Mouse (Mus musculus): ENCODE results near the gene Olfr722. TPM values are rescaled to one million over a fixed set of nuclear protein-coding genes. Genes with fewer than 3 reads are reported as not detected.
"Not testable (repeated sequence)": the region's sequence is repeated elsewhere in the genome, so short reads cannot be mapped to it uniquely, and the experiment has no call there.

Olfr722 gene
- not detected in 2 replicates for polyA plus RNA-seq (2011; ENCODE audit: insufficient read depth, insufficient read length, low read depth, missing spikeins)

DNA sequence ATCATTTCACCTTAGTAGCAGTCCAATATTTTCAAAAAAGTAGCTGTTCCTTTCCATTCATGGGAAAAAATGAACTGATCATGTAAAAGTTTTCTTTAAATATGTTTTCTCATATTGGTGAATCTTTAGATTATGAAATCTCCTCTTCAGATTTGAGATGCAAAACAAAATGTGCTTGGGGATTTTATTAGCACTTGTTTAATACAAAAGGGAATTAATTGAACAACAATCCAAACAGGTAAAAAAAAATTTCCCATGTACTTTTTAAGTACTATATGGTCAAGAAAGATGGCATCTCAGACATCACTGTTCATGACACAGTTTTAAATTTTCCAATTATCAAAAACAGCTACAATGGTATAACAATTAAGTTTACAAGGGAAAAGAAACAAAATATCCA, at the start of gene Olfr722:
TSS of gene Olfr722 (minus strand) at position 101 of the 400 bp plus-strand sequence.
- no peaks in the 10 kb centered on the region for H3K36me3 ChIP-seq (ENCODE audit: control insufficient read depth, insufficient read depth, low read length, poor library complexity, severe bottlenecking)
- no peak within 1 kb of the TSS for H3K4me3 ChIP-seq (ENCODE audit: low read depth, low read length)
- H3K4me1 ChIP-seq (ENCODE audit: control insufficient read depth, insufficient read depth, low read length), result no peaks in the 10 kb centered on the region
- H3K27me3 ChIP-seq (ENCODE audit: control insufficient read depth, insufficient read depth, low read length, poor library complexity, severe bottlenecking), result no peaks in the 10 kb centered on the region
- H3K27ac ChIP-seq (ENCODE audit: insufficient read depth, low read length), result no peak within 1 kb of the TSS
- no peaks in the 10 kb centered on the region for H3K9me3 ChIP-seq (replicated peaks; ENCODE audit: control insufficient read depth, insufficient read depth, low read length, poor library complexity, severe bottlenecking)
- no peak within 1 kb of the TSS for H3K9ac ChIP-seq (ENCODE audit: low read depth, poor library complexity, severe bottlenecking)
- TF ChIP-seq CTCF (IDR thresholded peaks at IDR 0.05; ENCODE audit: low read depth, low read length) (no peak), POLR2A (IDR thresholded peaks at IDR 0.05; ENCODE audit: insufficient read depth, low read length) (no peak), EP300 (IDR thresholded peaks at IDR 0.05; ENCODE audit: insufficient read depth, low read depth, low read length) (no peak)

DNA sequence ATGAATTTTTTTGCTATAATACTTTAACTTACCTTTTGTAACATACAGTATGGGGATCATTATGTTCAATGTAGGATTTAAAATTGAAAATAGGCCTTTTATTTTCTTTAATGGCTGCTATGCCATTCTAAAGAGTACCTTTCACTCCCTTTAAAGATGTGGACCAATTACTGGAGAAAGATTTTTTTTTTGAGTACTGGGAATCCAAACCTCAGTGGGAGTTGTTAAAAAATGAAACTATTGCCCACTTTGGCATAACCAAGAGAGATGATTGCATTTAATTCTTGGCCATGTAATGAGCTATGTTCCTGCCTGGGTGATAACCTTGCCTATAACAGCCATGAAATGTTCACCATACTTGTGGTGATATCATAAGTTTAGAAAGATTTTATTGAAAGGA, 29.9 kb upstream of the Olfr722 start, which contains the start of gene Olfr723:
TSS of gene Olfr723 (minus strand) at position 101 of the 400 bp plus-strand sequence.
- not testable (repeated sequence) for H3K27ac ChIP-seq (ENCODE audit: insufficient read depth, low read length); H3K4me3 ChIP-seq (ENCODE audit: low read depth, low read length); H3K36me3 ChIP-seq (ENCODE audit: control insufficient read depth, insufficient read depth, low read length, poor library complexity, severe bottlenecking); H3K9me3 ChIP-seq (replicated peaks; ENCODE audit: control insufficient read depth, insufficient read depth, low read length, poor library complexity, severe bottlenecking); H3K27me3 ChIP-seq (ENCODE audit: control insufficient read depth, insufficient read depth, low read length, poor library complexity, severe bottlenecking); H3K4me1 ChIP-seq (ENCODE audit: control insufficient read depth, insufficient read depth, low read length); H3K9ac ChIP-seq (ENCODE audit: low read depth, poor library complexity, severe bottlenecking)

DNA sequence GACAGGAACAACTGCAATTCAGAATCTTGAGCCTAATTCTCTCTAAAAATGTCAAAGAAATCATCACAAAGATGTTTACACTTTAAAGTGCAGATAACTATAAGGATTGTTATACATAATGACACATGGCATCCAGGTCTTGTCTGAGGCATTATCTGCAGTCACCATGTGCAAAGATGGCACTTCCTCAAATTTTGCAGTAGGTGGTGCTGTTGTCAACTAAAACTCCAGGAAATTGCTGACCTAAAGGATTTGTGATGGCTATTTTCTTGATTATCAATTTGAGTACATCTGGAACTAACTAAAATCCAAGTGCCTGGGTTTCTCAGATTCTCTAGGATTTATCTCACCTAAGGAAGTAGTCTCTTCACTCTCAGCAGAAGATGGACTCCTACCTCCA, 41.4 kb downstream of the Olfr722 start:
- H3K4me3 ChIP-seq (ENCODE audit: low read depth, low read length), result no peak overlapping the region
- H3K27me3 ChIP-seq (ENCODE audit: control insufficient read depth, insufficient read depth, low read length, poor library complexity, severe bottlenecking), result no peaks in the 10 kb centered on the region
- H3K9me3 ChIP-seq (replicated peaks; ENCODE audit: control insufficient read depth, insufficient read depth, low read length, poor library complexity, severe bottlenecking), result no peaks in the 10 kb centered on the region
- no peaks in the 10 kb centered on the region for H3K4me1 ChIP-seq (ENCODE audit: control insufficient read depth, insufficient read depth, low read length)
- TF ChIP-seq POLR2A (IDR thresholded peaks at IDR 0.05; ENCODE audit: insufficient read depth, low read length) (no peak), CTCF (IDR thresholded peaks at IDR 0.05; ENCODE audit: low read depth, low read length) (peak; percentile 5)
- no peak overlapping the region for H3K9ac ChIP-seq (ENCODE audit: low read depth, poor library complexity, severe bottlenecking)
- H3K36me3 ChIP-seq (ENCODE audit: control insufficient read depth, insufficient read depth, low read length, poor library complexity, severe bottlenecking), result no peaks in the 10 kb centered on the region
- no peak overlapping the region for H3K27ac ChIP-seq (ENCODE audit: insufficient read depth, low read length)

Other genes with a start within 250 kb of the Olfr722 start
- 17.0 and 17.9 TPM in 2 replicates for gene Armh4, start 118.6 kb downstream of the Olfr722 start, polyA plus RNA-seq (2011; ENCODE audit: insufficient read depth, insufficient read length, low read depth, missing spikeins)
- not detected in 2 replicates for gene Olfr723, start 29.8 kb upstream of the Olfr722 start, polyA plus RNA-seq (2011; ENCODE audit: insufficient read depth, insufficient read length, low read depth, missing spikeins)
- not detected in 2 replicates for gene Olfr724, start 61.3 kb upstream of the Olfr722 start, polyA plus RNA-seq (2011; ENCODE audit: insufficient read depth, insufficient read length, low read depth, missing spikeins)
- gene Olfr725, start 138.4 kb upstream of the Olfr722 start, polyA plus RNA-seq (2011; ENCODE audit: insufficient read depth, insufficient read length, low read depth, missing spikeins), result not detected in 2 replicates
- gene Olfr726, start 189.0 kb upstream of the Olfr722 start, polyA plus RNA-seq (2011; ENCODE audit: insufficient read depth, insufficient read length, low read depth, missing spikeins), result not detected in 2 replicates
- gene Olfr727, start 221.2 kb upstream of the Olfr722 start, polyA plus RNA-seq (2011; ENCODE audit: insufficient read depth, insufficient read length, low read depth, missing spikeins), result not detected in 2 replicates
- not detected in 2 replicates for gene Olfr728, start 240.7 kb upstream of the Olfr722 start, polyA plus RNA-seq (2011; ENCODE audit: insufficient read depth, insufficient read length, low read depth, missing spikeins)